Mouse (Mus musculus): ENCODE measurements around the gene Copa. TPM values are rescaled to one million over a fixed set of nuclear protein-coding genes. Genes with fewer than 3 reads are reported as not detected.

The Copa gene
- polyA plus RNA-seq, 1 experiment from 2014 or later: 238 TPM

DNA sequence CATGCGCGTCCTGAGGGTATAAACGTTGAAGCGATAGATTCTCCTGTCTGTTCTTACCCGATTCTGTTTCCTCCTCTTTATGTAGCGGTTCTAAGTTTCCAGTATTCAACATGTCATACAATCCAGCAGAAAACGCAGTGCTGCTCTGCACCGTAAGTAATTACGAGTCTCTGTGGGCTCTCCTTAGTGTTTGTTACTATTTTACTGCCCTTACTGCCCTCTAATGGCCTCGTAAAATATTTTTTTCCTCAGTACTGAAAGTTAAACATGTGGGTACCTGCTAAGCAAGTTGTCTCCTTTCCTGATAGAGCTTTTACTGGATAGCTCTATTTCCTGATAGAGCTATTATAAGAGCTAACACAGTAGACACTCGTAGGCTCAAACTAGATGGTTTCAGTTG is 22.8 kb downstream of the Copa start:
- Histone ChIP-seq H3K27me3 (ENCODE audit: control insufficient read depth, insufficient read depth, low read length) (no peaks in the 10 kb centered on the region), H3K4me3 (replicated peaks; ENCODE audit: low read length) (no peak overlapping the region), H3K36me3 (ENCODE audit: control insufficient read depth, insufficient read depth, low read length) (peaks cover 45% of the 10 kb centered on the region), H3K9me3 (replicated peaks; ENCODE audit: control insufficient read depth, low read length) (no peaks in the 10 kb centered on the region), H3K4me1 (ENCODE audit: control insufficient read depth, insufficient read depth, low read length) (no peaks in the 10 kb centered on the region), H3K9ac (ENCODE audit: low read length) (no peak overlapping the region), H3K27ac (ENCODE audit: low read length) (no peak overlapping the region), H3K4me2 (ENCODE audit: low read depth, low read length) (no peak overlapping the region)
- ATAC-seq (ENCODE audit: insufficient read depth, low FRiP score): no peak
- WGBS: 80% methylated on average over 11 of the region's 11 CpGs

DNA sequence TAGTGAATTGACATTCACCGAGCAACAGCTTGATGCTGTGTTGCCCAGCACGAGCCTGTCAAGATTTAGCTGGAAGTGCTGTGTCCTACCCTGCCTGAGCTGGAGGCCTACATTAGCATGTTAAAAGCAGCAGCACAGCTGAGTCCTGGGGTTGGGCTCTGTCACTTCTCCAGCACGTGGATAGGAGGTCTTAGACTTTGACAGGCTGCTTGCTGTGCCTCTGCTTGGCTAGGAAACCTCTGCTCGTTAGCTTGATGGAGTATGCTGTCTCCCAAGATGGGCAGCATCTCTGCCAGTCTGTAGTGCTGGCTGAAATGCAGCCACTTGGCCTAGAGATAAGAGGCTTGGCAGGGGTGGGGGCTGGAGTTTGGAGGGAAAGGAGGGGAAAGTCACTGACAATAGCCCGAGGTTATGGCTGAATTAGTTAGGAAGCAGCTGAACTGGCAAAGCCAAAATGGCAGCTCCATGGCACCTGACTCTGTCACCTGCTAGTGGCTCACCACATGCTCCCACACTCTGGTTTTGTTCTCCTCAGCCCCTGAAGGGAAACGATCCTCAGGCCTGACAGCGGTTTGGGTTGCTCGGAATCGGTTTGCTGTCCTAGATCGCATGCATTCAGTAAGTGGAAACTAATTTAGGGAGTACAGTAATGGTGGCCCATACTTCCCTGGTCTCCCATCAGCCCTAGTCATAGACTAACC is 25.6 kb downstream of the Copa start:
- H3K27me3 ChIP-seq (ENCODE audit: control insufficient read depth, insufficient read depth, low read length): no peaks in the 10 kb centered on the region
- H3K4me2 ChIP-seq (ENCODE audit: low read depth, low read length): no peak overlapping the region
- H3K36me3 ChIP-seq (ENCODE audit: control insufficient read depth, insufficient read depth, low read length): peaks cover 46% of the 10 kb centered on the region
- no peak for ATAC-seq (ENCODE audit: insufficient read depth, low FRiP score)
- H3K27ac ChIP-seq (ENCODE audit: low read length): no peak overlapping the region
- no peaks in the 10 kb centered on the region for H3K9me3 ChIP-seq (replicated peaks; ENCODE audit: control insufficient read depth, low read length)
- H3K4me3 ChIP-seq (replicated peaks; ENCODE audit: low read length): no peak overlapping the region
- H3K4me1 ChIP-seq (ENCODE audit: control insufficient read depth, insufficient read depth, low read length): no peaks in the 10 kb centered on the region
- 85% methylated on average over 10 of the region's 10 CpGs for WGBS
- H3K9ac ChIP-seq (ENCODE audit: low read length): no peak overlapping the region

DNA sequence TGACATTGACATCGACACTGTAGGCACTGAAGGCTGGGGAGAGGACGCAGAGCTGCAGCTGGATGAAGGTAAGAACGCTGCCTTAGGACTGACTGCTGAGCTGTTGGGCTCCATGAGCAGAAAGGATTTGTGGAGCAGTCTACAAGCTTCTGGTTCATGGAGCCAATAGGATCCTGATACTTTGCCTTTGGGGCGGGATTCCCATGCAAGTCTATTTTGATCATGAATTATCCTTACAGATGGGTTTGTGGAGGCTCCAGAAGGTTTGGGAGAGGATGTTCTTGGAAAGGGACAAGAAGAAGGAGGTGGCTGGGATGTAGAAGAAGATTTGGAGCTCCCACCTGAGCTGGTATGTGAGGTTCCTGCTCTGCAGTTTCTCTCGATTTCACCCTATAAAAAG is 34.6 kb downstream of the Copa start:
- no peaks in the 10 kb centered on the region for H3K27me3 ChIP-seq (ENCODE audit: control insufficient read depth, insufficient read depth, low read length)
- ATAC-seq (ENCODE audit: insufficient read depth, low FRiP score): no peak
- WGBS: 96% methylated on average over 5 of the region's 5 CpGs

DNA sequence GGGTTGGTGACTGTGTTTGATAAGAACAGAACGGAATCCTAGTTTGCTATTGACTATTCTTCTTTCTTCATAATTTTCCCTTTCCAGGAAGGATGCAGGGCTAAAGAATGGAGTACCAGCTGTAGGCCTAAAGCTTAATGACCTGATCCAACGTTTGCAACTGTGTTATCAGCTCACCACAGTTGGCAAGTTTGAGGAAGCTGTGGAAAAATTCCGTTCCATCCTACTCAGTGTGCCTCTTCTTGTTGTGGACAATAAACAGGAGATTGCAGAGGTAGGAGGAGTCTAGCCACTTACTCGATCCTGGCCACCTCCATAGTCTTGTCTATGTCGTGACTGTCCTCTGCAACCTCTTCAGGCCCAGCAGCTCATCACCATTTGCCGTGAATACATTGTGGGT is 36.8 kb downstream of the Copa start:
- Histone ChIP-seq H3K4me1 (ENCODE audit: control insufficient read depth, insufficient read depth, low read length) (no peaks in the 10 kb centered on the region), H3K4me3 (replicated peaks; ENCODE audit: low read length) (no peak overlapping the region), H3K9me3 (replicated peaks; ENCODE audit: control insufficient read depth, low read length) (no peaks in the 10 kb centered on the region), H3K27me3 (ENCODE audit: control insufficient read depth, insufficient read depth, low read length) (no peaks in the 10 kb centered on the region), H3K4me2 (ENCODE audit: low read depth, low read length) (no peak overlapping the region), H3K9ac (ENCODE audit: low read length) (no peak overlapping the region), H3K27ac (ENCODE audit: low read length) (no peak overlapping the region), H3K36me3 (ENCODE audit: control insufficient read depth, insufficient read depth, low read length) (peaks cover 65% of the 10 kb centered on the region)
- WGBS: 75% methylated on average over 6 of the region's 6 CpGs
- ATAC-seq (ENCODE audit: insufficient read depth, low FRiP score): 0 out of 2 replicates have a peak, but pooled peaks have one; percentile 33

More for the DNA sequence above, 34.6 kb downstream of the Copa start:
- H3K36me3 ChIP-seq (ENCODE audit: control insufficient read depth, insufficient read depth, low read length): peaks cover 66% of the 10 kb centered on the region
- no peak overlapping the region for H3K4me3 ChIP-seq (replicated peaks; ENCODE audit: low read length)
- H3K9me3 ChIP-seq (replicated peaks; ENCODE audit: control insufficient read depth, low read length): no peaks in the 10 kb centered on the region
- H3K9ac ChIP-seq (ENCODE audit: low read length): no peak overlapping the region
- H3K27ac ChIP-seq (ENCODE audit: low read length): no peak overlapping the region
- no peak overlapping the region for H3K4me2 ChIP-seq (ENCODE audit: low read depth, low read length)
- no peaks in the 10 kb centered on the region for H3K4me1 ChIP-seq (ENCODE audit: control insufficient read depth, insufficient read depth, low read length)

DNA sequence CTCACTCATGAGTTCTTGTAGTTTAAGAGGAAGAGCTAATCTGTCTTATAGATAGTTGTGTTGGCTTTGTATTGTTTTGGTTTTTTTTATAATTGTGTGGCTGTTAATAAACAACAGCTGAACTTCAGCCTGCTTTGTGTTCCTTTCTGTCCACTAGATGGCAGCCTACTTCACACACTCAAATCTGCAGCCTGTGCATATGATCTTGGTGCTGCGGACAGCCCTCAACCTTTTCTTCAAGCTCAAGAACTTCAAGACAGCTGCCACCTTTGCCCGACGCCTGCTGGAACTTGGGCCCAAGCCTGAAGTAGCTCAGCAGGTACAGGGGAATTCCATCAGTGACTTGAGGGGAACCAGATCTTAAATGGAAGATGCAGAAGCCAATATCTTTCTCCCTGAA is 37.4 kb downstream of the Copa start:
- no peak overlapping the region for H3K9ac ChIP-seq (ENCODE audit: low read length)
- no peak overlapping the region for H3K4me3 ChIP-seq (replicated peaks; ENCODE audit: low read length)
- H3K9me3 ChIP-seq (replicated peaks; ENCODE audit: control insufficient read depth, low read length): no peaks in the 10 kb centered on the region
- H3K36me3 ChIP-seq (ENCODE audit: control insufficient read depth, insufficient read depth, low read length): peaks cover 60% of the 10 kb centered on the region
- WGBS: 46% methylated on average over 3 of the region's 3 CpGs
- ATAC-seq (ENCODE audit: insufficient read depth, low FRiP score): no peak
- no peaks in the 10 kb centered on the region for H3K4me1 ChIP-seq (ENCODE audit: control insufficient read depth, insufficient read depth, low read length)
- H3K27me3 ChIP-seq (ENCODE audit: control insufficient read depth, insufficient read depth, low read length): no peaks in the 10 kb centered on the region
- no peak overlapping the region for H3K27ac ChIP-seq (ENCODE audit: low read length)
- H3K4me2 ChIP-seq (ENCODE audit: low read depth, low read length): no peak overlapping the region

GRCm38 (mm10) chr1:172122671-172123070 is 40.3 kb downstream of the Copa start:
- H3K27me3 ChIP-seq (ENCODE audit: control insufficient read depth, insufficient read depth, low read length): no peaks in the 10 kb centered on the region
- H3K27ac ChIP-seq (ENCODE audit: low read length): no peak overlapping the region
- H3K4me1 ChIP-seq (ENCODE audit: control insufficient read depth, insufficient read depth, low read length): peaks cover 9% of the 10 kb centered on the region
- H3K9me3 ChIP-seq (replicated peaks; ENCODE audit: control insufficient read depth, low read length): no peaks in the 10 kb centered on the region
- no peak overlapping the region for H3K4me3 ChIP-seq (replicated peaks; ENCODE audit: low read length)
- 80% methylated on average over 2 of the region's 2 CpGs for WGBS
- H3K36me3 ChIP-seq (ENCODE audit: control insufficient read depth, insufficient read depth, low read length): peaks cover 39% of the 10 kb centered on the region
- H3K9ac ChIP-seq (ENCODE audit: low read length): no peak overlapping the region
- H3K4me2 ChIP-seq (ENCODE audit: low read depth, low read length): no peak overlapping the region
- ATAC-seq (ENCODE audit: insufficient read depth, low FRiP score): no peak

DNA sequence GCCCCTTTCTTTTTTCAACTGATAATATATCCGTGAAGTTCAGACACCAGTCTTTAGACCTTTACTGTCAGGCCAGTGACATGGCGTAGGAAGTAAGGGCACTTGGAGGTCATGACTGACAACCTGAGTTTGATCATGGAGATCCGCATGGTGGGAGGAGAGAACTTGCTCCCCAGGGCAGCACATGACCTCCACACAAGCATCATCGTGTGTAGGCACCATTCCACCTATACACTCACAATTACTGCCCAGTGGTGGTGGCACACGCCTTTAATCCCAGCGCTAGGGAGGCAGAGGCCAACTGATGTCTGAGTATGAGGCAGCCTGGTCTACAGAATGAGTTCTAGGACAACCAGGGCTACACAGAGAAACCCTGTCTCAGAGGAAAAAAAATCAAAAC is 42.2 kb downstream of the Copa start:
- peaks cover 28% of the 10 kb centered on the region for H3K36me3 ChIP-seq (ENCODE audit: control insufficient read depth, insufficient read depth, low read length)
- peaks cover 11% of the 10 kb centered on the region for H3K4me1 ChIP-seq (ENCODE audit: control insufficient read depth, insufficient read depth, low read length)
- no peak overlapping the region for H3K4me2 ChIP-seq (ENCODE audit: low read depth, low read length)
- no peaks in the 10 kb centered on the region for H3K27me3 ChIP-seq (ENCODE audit: control insufficient read depth, insufficient read depth, low read length)
- no peak overlapping the region for H3K27ac ChIP-seq (ENCODE audit: low read length)
- H3K9me3 ChIP-seq (replicated peaks; ENCODE audit: control insufficient read depth, low read length): no peaks in the 10 kb centered on the region
- no peak overlapping the region for H3K4me3 ChIP-seq (replicated peaks; ENCODE audit: low read length)
- no peak overlapping the region for H3K9ac ChIP-seq (ENCODE audit: low read length)
- WGBS: 78% methylated on average over 6 of the region's 6 CpGs
- ATAC-seq (ENCODE audit: insufficient read depth, low FRiP score): no peak

DNA sequence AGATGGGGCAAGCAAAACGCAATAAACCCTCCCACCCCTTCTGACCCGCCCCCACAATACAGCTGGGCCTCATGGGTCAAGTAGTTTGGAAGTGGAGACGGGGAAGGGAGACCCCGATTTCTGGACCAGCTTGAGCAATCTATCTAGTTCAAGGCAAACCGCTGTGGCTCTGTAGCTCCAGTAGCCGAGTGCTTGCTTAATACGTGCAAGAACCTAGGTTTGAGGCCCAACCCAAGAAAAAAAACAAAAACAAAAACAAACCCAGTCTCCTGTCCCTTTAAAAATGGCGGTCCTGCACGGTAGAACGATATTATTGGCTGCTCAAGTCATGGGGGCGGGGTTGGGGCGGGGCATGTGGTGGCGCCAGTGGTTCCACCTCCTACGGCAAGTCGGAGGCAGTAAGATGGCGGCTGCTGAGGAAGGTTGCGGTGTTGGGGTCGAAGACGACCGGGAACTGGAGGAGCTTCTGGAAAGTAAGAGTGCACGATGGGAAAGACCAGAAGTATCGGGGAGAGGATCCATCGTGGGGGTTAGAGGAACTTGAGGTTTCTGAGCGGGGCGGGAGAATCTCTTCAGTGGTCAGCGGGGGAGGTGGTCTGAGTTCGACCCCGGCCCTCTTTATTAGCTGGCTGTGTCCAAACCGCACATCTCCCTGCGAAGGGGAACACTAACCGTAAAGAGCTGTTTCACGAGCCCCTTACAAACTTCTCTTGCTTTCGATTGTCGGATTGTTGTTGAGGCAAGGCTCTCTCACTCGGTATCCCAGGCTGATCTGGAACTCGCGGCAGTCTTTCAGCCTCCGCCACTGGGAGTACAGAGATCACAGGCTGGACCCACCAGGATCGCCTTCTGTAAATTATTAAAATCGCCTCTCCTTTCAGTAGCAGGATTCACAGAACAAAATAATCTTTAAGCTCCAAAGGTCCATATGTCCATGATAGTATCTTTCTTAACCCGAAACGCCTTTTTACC is 44.3 kb downstream of the Copa start, which contains the start of gene Pex19:
Gene Pex19, plus strand, starts transcription at position 380 of the 972 bp plus-strand sequence.
- ATAC-seq (ENCODE audit: insufficient read depth, low FRiP score): peak; percentile 97
- H3K36me3 ChIP-seq (ENCODE audit: control insufficient read depth, insufficient read depth, low read length): peaks cover 24% of the 10 kb centered on the region
- peak within 1 kb of the TSS; percentile 90 for H3K4me2 ChIP-seq (ENCODE audit: low read depth, low read length)
- peak within 1 kb of the TSS; percentile 93 for H3K4me3 ChIP-seq (replicated peaks; ENCODE audit: low read length)
- H3K27me3 ChIP-seq (ENCODE audit: control insufficient read depth, insufficient read depth, low read length): no peaks in the 10 kb centered on the region
- under 1% methylated on average over 42 of the region's 42 CpGs for WGBS
- H3K9ac ChIP-seq (ENCODE audit: low read length): peak within 1 kb of the TSS; percentile 90
- peak within 1 kb of the TSS; percentile 50; the same call in 1 of the 2 replicates for H3K27ac ChIP-seq (ENCODE audit: low read length)
- H3K4me1 ChIP-seq (ENCODE audit: control insufficient read depth, insufficient read depth, low read length): peaks cover 11% of the 10 kb centered on the region
- H3K9me3 ChIP-seq (replicated peaks; ENCODE audit: control insufficient read depth, low read length): no peaks in the 10 kb centered on the region

DNA sequence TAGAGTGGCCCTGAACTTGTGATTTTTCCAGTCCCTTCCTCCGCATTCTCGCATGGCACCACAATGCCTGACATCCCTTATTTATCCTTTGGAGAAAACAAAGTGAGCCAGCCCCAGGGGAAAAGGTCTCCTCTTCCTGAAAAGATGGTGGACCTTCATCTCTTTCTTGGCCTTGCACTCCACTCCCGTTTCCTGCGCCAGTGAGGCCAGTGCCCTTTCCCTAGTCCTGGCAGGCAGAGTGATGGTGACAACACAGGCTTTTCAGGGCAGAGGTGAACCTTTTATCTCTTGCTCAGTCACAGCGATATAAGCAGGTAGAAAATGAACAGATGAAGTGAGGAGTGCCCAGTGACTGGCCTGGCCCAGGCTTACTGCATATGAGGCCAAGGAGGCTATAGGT is 45.2 kb downstream of the Copa start:
- ATAC-seq (ENCODE audit: insufficient read depth, low FRiP score): no peak
- H3K4me2 ChIP-seq (ENCODE audit: low read depth, low read length): peak overlapping the region; percentile 79
- H3K4me1 ChIP-seq (ENCODE audit: control insufficient read depth, insufficient read depth, low read length): peaks cover 11% of the 10 kb centered on the region
- no peaks in the 10 kb centered on the region for H3K9me3 ChIP-seq (replicated peaks; ENCODE audit: control insufficient read depth, low read length)
- peak overlapping the region; percentile 90 for H3K9ac ChIP-seq (ENCODE audit: low read length)
- no peak overlapping the region for H3K27ac ChIP-seq (ENCODE audit: low read length)
- 25% methylated on average over 5 of the region's 5 CpGs for WGBS
- H3K4me3 ChIP-seq (replicated peaks; ENCODE audit: low read length): peak overlapping the region; percentile 93
- H3K27me3 ChIP-seq (ENCODE audit: control insufficient read depth, insufficient read depth, low read length): no peaks in the 10 kb centered on the region
- peaks cover 25% of the 10 kb centered on the region for H3K36me3 ChIP-seq (ENCODE audit: control insufficient read depth, insufficient read depth, low read length)
